Mouse (Mus musculus) 3T3-L1 (cell line): Measurements from ENCODE around the gene Tent5c.

ENCODE experiments used
- DNase-seq: peaks from one replicate; pipeline ENCODE4 v3.0.0-alpha.2; 2015; ENCODE audit warnings: low read depth, low spot score

Gene Tent5c

GRCm38 (mm10) chr3:100487046-100487445, 2.1 kb downstream of the Tent5c start:
- no peak for DNase-seq

- DNase-seq, result no peak
These were observed 3.6 kb downstream of the Tent5c start for GRCm38 (mm10) chr3:100485390-100486132.

- DNase-seq, result no peak
These were observed 6.0 kb downstream of the Tent5c start for GRCm38 (mm10) chr3:100482971-100483610.

- DNase-seq, result no peak
These were observed 6.7 kb downstream of the Tent5c start for GRCm38 (mm10) chr3:100482324-100482911.

GRCm38 (mm10) chr3:100480251-100481005, 8.7 kb downstream of the Tent5c start:
- DNase-seq, result no peak

- no peak for DNase-seq
These were observed 14.1 kb downstream of the Tent5c start for GRCm38 (mm10) chr3:100474950-100475472.

GRCm38 (mm10) chr3:100474536-100474935, 14.6 kb downstream of the Tent5c start:
- DNase-seq, result no peak

GRCm38 (mm10) chr3:100473146-100473545, 16.0 kb downstream of the Tent5c start:
- DNase-seq, result no peak

GRCm38 (mm10) chr3:100470902-100471301, 18.2 kb downstream of the Tent5c start:
- DNase-seq, result no peak

- DNase-seq, result no peak
These were observed 19.0 kb downstream of the Tent5c start for GRCm38 (mm10) chr3:100470101-100470500.

GRCm38 (mm10) chr3:100466551-100466950, 22.6 kb downstream of the Tent5c start:
- no peak for DNase-seq

- DNase-seq, result no peak
These were observed 24.5 kb downstream of the Tent5c start for GRCm38 (mm10) chr3:100464596-100464995.

- DNase-seq, result no peak
These were observed 25.2 kb downstream of the Tent5c start for GRCm38 (mm10) chr3:100463959-100464265.

GRCm38 (mm10) chr3:100463160-100463958, 25.8 kb downstream of the Tent5c start:
- DNase-seq, result no peak

- no peak for DNase-seq
These were observed 26.7 kb downstream of the Tent5c start for GRCm38 (mm10) chr3:100462235-100463083.

GRCm38 (mm10) chr3:100460510-100460909, 28.6 kb downstream of the Tent5c start:
- DNase-seq, result no peak

- no peak for DNase-seq
These were observed 45.2 kb downstream of the Tent5c start for GRCm38 (mm10) chr3:100443798-100444500.

GRCm38 (mm10) chr3:100442499-100442898, 46.6 kb downstream of the Tent5c start:
- no peak for DNase-seq

GRCm38 (mm10) chr3:100440754-100441153, 48.4 kb downstream of the Tent5c start:
- no peak for DNase-seq

GRCm38 (mm10) chr3:100440009-100440408, 49.1 kb downstream of the Tent5c start:
- no peak for DNase-seq
